Mouse (Mus musculus): ENCODE measurements at regions not wholly inside any gene's neighbourhood (a gene's known extent, or its start where the extent isn't known, plus 50 kb on each side); places are given as distances from the start of the nearest gene placed in this dataset.

GRCm38 (mm10) chr19:48864151-48864740, 658.4 kb downstream of the Sorcs3 start:
- H3K27me3 ChIP-seq (ENCODE audit: control insufficient read depth, insufficient read depth, low read length): no peaks in the 10 kb centered on the region
- H3K27ac ChIP-seq (ENCODE audit: low read depth, low read length): no peak overlapping the region
- H3K9ac ChIP-seq (ENCODE audit: low read depth, low read length): no peak overlapping the region
- H3K36me3 ChIP-seq (ENCODE audit: control insufficient read depth, insufficient read depth, low read length): no peaks in the 10 kb centered on the region
- H3K9me3 ChIP-seq (ENCODE audit: control insufficient read depth, low read length): no peaks in the 10 kb centered on the region
- H3K4me2 ChIP-seq (replicated peaks; ENCODE audit: low read depth, low read length): no peak overlapping the region
- H3K4me3 ChIP-seq (ENCODE audit: low read length): no peak overlapping the region
- no peaks in the 10 kb centered on the region for H3K4me1 ChIP-seq (ENCODE audit: control insufficient read depth, insufficient read depth, low read length)
- WGBS: 60% methylated on average over 9 of the region's 9 CpGs
- ATAC-seq (ENCODE audit: low FRiP score, low TSS enrichment): no peak

DNA sequence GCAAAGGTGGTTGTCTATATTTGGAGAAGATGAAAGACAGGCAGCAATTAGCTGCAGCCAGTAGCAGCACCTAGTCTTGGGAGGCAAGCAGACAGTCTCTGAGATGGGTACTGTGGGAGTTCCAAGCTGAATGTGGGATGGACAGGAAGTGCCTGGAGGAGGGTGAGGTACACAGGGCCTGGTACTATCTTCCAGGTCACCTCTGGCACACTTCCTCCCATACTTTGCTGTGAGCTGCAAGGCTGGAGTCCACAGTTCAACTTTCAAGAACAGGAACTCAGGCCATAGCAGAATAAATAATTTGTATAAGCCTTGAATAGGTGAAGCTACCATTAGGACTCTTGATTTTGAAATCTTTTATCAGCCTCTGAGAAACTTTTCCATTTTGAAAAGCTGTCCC, 665.8 kb downstream of the Sorcs3 start:
- no peak for ATAC-seq (ENCODE audit: low FRiP score, low TSS enrichment)
- Histone ChIP-seq H3K9ac (ENCODE audit: low read depth, low read length) (no peak overlapping the region), H3K4me2 (replicated peaks; ENCODE audit: low read depth, low read length) (no peak overlapping the region), H3K9me3 (ENCODE audit: control insufficient read depth, low read length) (no peaks in the 10 kb centered on the region), H3K27me3 (ENCODE audit: control insufficient read depth, insufficient read depth, low read length) (no peaks in the 10 kb centered on the region), H3K36me3 (ENCODE audit: control insufficient read depth, insufficient read depth, low read length) (no peaks in the 10 kb centered on the region), H3K4me3 (ENCODE audit: low read length) (no peak overlapping the region), H3K27ac (ENCODE audit: low read depth, low read length) (no peak overlapping the region), H3K4me1 (ENCODE audit: control insufficient read depth, insufficient read depth, low read length) (no peaks in the 10 kb centered on the region)

DNA sequence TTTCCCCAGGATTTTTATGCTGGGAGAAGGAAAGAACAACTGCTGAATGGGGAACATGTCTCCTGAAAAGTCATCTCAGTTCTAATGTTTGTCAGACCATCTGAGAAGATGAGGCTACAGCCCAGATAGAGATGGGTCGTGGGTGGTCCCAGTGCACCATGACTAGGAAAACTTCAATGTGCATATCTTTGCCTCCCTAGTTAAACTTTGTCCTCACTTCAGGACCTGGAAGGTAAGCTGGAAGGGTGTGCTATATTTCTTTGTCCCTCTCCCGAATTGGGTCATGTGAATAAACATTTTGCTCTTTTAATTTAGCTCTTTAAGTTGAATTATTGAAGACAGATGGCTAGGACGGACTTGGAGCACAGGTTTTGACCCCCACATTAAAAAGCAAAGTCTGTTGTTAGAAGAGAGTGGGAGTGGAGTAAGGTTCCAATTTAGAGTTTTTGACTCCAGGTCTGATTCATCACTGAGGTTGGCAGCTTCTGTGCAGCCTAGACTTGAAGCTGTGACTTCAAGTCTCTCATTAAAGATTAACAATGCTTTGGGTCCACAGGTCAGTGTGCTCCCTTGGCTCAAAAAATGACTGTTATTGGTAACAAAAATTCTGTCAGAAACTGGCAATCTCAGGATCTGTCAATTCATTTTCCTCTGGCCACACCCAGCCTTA, 675.8 kb downstream of the Sorcs3 start:
- 19% methylated on average over 3 of the region's 3 CpGs for WGBS
- ATAC-seq (ENCODE audit: low FRiP score, low TSS enrichment): peak; percentile 60; the same call in 1 of the 2 replicates
- no peak overlapping the region for H3K4me2 ChIP-seq (replicated peaks; ENCODE audit: low read depth, low read length)
- H3K27me3 ChIP-seq (ENCODE audit: control insufficient read depth, insufficient read depth, low read length): 0 out of 2 replicates have a peak, but pooled peaks cover 3% of the 10 kb centered on the region
- no peak overlapping the region for H3K9ac ChIP-seq (ENCODE audit: low read depth, low read length)
- H3K4me3 ChIP-seq (ENCODE audit: low read length): no peak overlapping the region
- H3K36me3 ChIP-seq (ENCODE audit: control insufficient read depth, insufficient read depth, low read length): no peaks in the 10 kb centered on the region
- H3K9me3 ChIP-seq (ENCODE audit: control insufficient read depth, low read length): no peaks in the 10 kb centered on the region
- no peaks in the 10 kb centered on the region for H3K4me1 ChIP-seq (ENCODE audit: control insufficient read depth, insufficient read depth, low read length)
- no peak overlapping the region for H3K27ac ChIP-seq (ENCODE audit: low read depth, low read length)

DNA sequence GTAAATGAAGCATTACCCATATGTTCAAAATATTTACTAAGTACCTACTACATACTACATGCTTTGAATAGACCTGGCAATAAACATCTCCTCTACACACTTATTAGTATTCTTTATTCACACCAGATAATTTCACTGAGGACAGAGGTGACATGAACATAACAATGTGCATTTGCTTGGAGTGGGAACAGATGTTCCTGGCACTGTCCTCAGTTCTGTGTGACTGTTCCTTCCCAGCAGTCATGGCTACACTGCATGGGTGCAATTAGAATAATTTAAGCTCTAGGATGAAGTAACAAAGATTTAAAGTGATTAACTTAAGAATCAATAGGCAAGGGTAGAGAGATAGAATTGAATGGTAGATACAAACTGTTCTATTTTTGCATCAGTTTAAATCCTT, 702.4 kb downstream of the Sorcs3 start:
- no peak overlapping the region for H3K4me2 ChIP-seq (replicated peaks; ENCODE audit: low read depth, low read length)
- H3K9ac ChIP-seq (ENCODE audit: low read depth, low read length): no peak overlapping the region
- no peaks in the 10 kb centered on the region for H3K27me3 ChIP-seq (ENCODE audit: control insufficient read depth, insufficient read depth, low read length)
- H3K4me1 ChIP-seq (ENCODE audit: control insufficient read depth, insufficient read depth, low read length): no peaks in the 10 kb centered on the region
- no peaks in the 10 kb centered on the region for H3K9me3 ChIP-seq (ENCODE audit: control insufficient read depth, low read length)
- H3K4me3 ChIP-seq (ENCODE audit: low read length): no peak overlapping the region
- H3K36me3 ChIP-seq (ENCODE audit: control insufficient read depth, insufficient read depth, low read length): no peaks in the 10 kb centered on the region
- H3K27ac ChIP-seq (ENCODE audit: low read depth, low read length): no peak overlapping the region
- ATAC-seq (ENCODE audit: low FRiP score, low TSS enrichment): no peak

DNA sequence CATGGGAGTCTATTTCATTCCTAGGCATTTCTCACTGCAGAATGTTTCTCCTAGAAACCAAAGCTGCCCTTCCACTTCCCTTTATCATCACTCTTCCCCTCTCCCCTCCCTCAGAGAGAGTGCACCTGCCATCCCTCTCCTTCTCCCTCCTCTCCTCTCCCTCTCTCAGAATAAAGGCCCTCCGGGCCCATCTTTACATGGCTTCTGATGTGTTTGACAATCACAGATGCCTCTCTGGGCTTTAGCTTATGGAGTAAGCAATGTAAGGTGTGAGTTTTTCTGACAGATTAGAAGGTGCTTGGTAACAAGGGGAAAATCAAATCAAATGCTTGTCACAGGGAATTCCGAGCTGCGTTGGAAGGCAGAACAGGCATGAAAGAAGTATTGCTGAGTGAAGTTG, 707.2 kb downstream of the Sorcs3 start:
- 84% methylated on average over 3 of the region's 3 CpGs for WGBS
- no peak overlapping the region for H3K4me2 ChIP-seq (replicated peaks; ENCODE audit: low read depth, low read length)
- no peak overlapping the region for H3K9ac ChIP-seq (ENCODE audit: low read depth, low read length)
- H3K4me1 ChIP-seq (ENCODE audit: control insufficient read depth, insufficient read depth, low read length): no peaks in the 10 kb centered on the region
- H3K27me3 ChIP-seq (ENCODE audit: control insufficient read depth, insufficient read depth, low read length): no peaks in the 10 kb centered on the region
- ATAC-seq (ENCODE audit: low FRiP score, low TSS enrichment): no peak
- H3K9me3 ChIP-seq (ENCODE audit: control insufficient read depth, low read length): no peaks in the 10 kb centered on the region
- no peaks in the 10 kb centered on the region for H3K36me3 ChIP-seq (ENCODE audit: control insufficient read depth, insufficient read depth, low read length)
- H3K4me3 ChIP-seq (ENCODE audit: low read length): no peak overlapping the region
- H3K27ac ChIP-seq (ENCODE audit: low read depth, low read length): no peak overlapping the region

DNA sequence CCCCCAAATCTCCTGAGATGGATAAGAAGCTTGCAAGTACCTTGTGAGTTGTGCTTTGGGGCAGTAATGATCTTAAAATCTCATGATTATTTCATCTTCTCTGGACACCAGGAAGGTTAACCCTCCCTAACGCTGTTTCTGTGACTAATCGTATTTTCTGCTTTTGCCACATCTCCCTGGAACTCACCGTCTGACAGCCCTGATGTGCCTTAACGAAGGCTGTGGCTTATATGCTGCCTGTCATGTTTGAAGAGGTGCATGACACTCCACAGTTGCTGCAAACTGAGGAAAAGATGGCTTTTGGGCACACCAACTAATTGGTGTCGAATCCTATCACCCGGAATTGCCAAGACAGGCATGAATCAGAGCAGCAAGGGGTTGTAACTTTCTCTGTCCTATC, 713.8 kb downstream of the Sorcs3 start:
- H3K27ac ChIP-seq (ENCODE audit: low read depth, low read length): no peak overlapping the region
- 83% methylated on average over 6 of the region's 6 CpGs for WGBS
- H3K4me2 ChIP-seq (replicated peaks; ENCODE audit: low read depth, low read length): no peak overlapping the region
- no peaks in the 10 kb centered on the region for H3K4me1 ChIP-seq (ENCODE audit: control insufficient read depth, insufficient read depth, low read length)
- ATAC-seq (ENCODE audit: low FRiP score, low TSS enrichment): no peak
- H3K27me3 ChIP-seq (ENCODE audit: control insufficient read depth, insufficient read depth, low read length): no peaks in the 10 kb centered on the region
- no peak overlapping the region for H3K9ac ChIP-seq (ENCODE audit: low read depth, low read length)
- H3K36me3 ChIP-seq (ENCODE audit: control insufficient read depth, insufficient read depth, low read length): no peaks in the 10 kb centered on the region
- no peak overlapping the region for H3K4me3 ChIP-seq (ENCODE audit: low read length)
- H3K9me3 ChIP-seq (ENCODE audit: control insufficient read depth, low read length): no peaks in the 10 kb centered on the region

DNA sequence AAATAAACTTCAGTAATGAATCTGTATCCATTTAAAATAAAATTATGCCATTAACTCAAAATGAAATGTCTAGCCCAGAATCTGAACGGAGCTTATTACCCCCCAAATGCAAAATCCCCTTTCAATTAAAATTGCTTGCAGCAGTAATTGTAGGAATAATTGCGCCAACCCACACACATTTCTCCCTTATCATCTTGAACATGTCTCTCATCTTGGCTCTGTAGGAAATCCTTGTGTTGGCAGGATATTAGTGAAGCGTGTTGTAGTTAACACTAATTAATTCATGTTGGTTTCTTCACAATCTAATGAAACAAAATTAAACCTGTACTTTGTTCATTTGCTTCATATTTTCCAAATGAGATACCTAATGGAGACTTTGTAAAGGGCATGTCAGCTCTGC, 741.8 kb downstream of the Sorcs3 start:
- no peak for ATAC-seq (ENCODE audit: low FRiP score, low TSS enrichment)
- H3K27me3 ChIP-seq (ENCODE audit: control insufficient read depth, insufficient read depth, low read length): no peaks in the 10 kb centered on the region
- no peak overlapping the region for H3K4me2 ChIP-seq (replicated peaks; ENCODE audit: low read depth, low read length)
- H3K4me1 ChIP-seq (ENCODE audit: control insufficient read depth, insufficient read depth, low read length): no peaks in the 10 kb centered on the region
- no peak overlapping the region for H3K4me3 ChIP-seq (ENCODE audit: low read length)
- no peaks in the 10 kb centered on the region for H3K36me3 ChIP-seq (ENCODE audit: control insufficient read depth, insufficient read depth, low read length)
- WGBS: 91% methylated on average over 3 of the region's 3 CpGs
- no peaks in the 10 kb centered on the region for H3K9me3 ChIP-seq (ENCODE audit: control insufficient read depth, low read length)
- H3K27ac ChIP-seq (ENCODE audit: low read depth, low read length): no peak overlapping the region
- no peak overlapping the region for H3K9ac ChIP-seq (ENCODE audit: low read depth, low read length)
